Mouse (Mus musculus): ENCODE results near the gene Mettl7a2. TPM values are rescaled to one million over a fixed set of nuclear protein-coding genes. Genes with fewer than 3 reads are reported as not detected.
"Not testable (repeated sequence)": the region's sequence is repeated elsewhere in the genome, so short reads cannot be mapped to it uniquely, and the experiment has no call there.

Mettl7a2 gene
- polyA plus RNA-seq, 1 experiment from 2014 or later: not detected

DNA sequence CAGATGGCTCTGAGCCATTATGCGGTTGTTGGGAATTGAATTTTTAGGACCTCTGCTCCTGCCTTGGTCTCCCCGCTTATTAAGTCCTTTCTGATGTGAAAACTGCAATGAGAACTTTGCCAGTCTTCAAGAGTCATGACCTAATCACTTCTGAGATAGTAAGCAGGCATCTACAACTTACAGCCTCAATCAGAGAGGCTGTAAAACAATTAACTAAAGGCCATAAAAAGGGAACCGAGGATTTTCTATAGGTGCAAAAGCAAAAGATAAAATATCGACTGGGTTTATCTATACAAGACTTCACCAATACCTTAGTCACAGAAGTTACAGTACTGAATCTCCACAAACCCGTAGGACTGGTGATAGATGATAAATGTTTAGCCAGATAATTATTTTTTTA is 2.9 kb downstream of the Mettl7a2 start:
- Histone ChIP-seq H3K27me3 (replicated peaks; ENCODE audit: control insufficient read depth, insufficient read depth, low read length) (no peaks in the 10 kb centered on the region), H3K9me3 (ENCODE audit: control insufficient read depth, low read length) (no peaks in the 10 kb centered on the region), H3K36me3 (ENCODE audit: control insufficient read depth, insufficient read depth, low read length) (no peaks in the 10 kb centered on the region), H3K4me2 (ENCODE audit: low read depth, low read length) (no peak overlapping the region), H3K9ac (ENCODE audit: low read depth, low read length) (no peak overlapping the region), H3K27ac (ENCODE audit: low read length) (no peak overlapping the region), H3K4me1 (ENCODE audit: control insufficient read depth, insufficient read depth, low read length) (0 out of 2 replicates have a peak, but pooled peaks cover 4% of the 10 kb centered on the region), H3K4me3 (ENCODE audit: low read length) (no peak overlapping the region)
- 42% methylated on average over 5 of the region's 5 CpGs for WGBS
- ATAC-seq: peak; percentile 71

DNA sequence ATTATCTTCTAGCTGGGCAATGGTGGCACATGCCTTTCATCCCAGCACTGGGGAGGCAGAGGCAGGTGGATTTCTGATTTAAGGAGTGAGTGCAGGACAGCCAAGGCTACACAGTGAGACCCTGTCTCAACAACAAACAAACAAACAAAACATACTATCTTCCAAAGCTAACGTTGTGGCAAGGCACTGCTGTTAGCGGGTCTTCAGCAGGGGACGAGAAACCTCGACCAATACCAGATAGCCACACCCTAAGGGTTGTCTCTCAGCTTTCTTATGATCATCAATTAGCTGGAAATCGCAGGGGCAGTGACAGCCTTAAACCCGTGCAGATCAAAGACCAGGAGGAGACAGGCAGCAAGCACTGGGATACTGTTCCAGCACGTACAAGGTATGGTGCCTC is 11.2 kb downstream of the Mettl7a2 start, which contains the start of gene Higd1c:
Gene Higd1c (plus strand): TSS at position 301 of the 400 bp plus-strand sequence.
- Histone ChIP-seq H3K4me1 (ENCODE audit: control insufficient read depth, insufficient read depth, low read length) (no peaks in the 10 kb centered on the region), H3K27ac (ENCODE audit: low read length) (no peak within 1 kb of the TSS), H3K4me2 (ENCODE audit: low read depth, low read length) (no peak within 1 kb of the TSS), H3K27me3 (replicated peaks; ENCODE audit: control insufficient read depth, insufficient read depth, low read length) (no peaks in the 10 kb centered on the region), H3K9ac (ENCODE audit: low read depth, low read length) (no peak within 1 kb of the TSS), H3K36me3 (ENCODE audit: control insufficient read depth, insufficient read depth, low read length) (no peaks in the 10 kb centered on the region), H3K4me3 (ENCODE audit: low read length) (no peak within 1 kb of the TSS), H3K9me3 (ENCODE audit: control insufficient read depth, low read length) (no peaks in the 10 kb centered on the region)
- WGBS: 65% methylated on average over 7 of the region's 7 CpGs
- ATAC-seq: no peak

DNA sequence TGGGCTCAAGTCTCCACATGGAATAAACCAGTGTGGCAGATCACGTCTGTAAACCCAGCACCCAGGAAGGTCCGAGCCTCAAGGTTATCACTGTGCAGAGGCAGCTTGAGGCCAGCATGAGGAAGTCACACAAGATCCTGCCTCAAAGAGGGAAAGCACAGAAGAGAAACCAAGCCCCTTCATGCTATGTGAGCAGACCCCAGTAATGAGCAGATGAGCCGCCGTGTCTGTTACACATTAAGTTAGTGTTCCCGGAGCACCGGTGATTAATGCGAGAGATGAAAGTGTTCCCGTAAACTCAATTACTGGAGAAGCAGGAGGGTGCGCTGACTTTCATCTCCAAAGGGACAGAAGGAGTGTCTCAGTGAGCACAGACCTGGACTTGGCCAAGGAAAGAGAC is 13.0 kb downstream of the Mettl7a2 start:
- ATAC-seq; H3K9me3 ChIP-seq (ENCODE audit: control insufficient read depth, low read length); H3K4me1 ChIP-seq (ENCODE audit: control insufficient read depth, insufficient read depth, low read length); H3K4me2 ChIP-seq (ENCODE audit: low read depth, low read length); H3K36me3 ChIP-seq (ENCODE audit: control insufficient read depth, insufficient read depth, low read length); H3K4me3 ChIP-seq (ENCODE audit: low read length); H3K27ac ChIP-seq (ENCODE audit: low read length); H3K27me3 ChIP-seq (replicated peaks; ENCODE audit: control insufficient read depth, insufficient read depth, low read length); H3K9ac ChIP-seq (ENCODE audit: low read depth, low read length): not testable (repeated sequence)
- WGBS: 60% methylated on average over 9 of the region's 9 CpGs

DNA sequence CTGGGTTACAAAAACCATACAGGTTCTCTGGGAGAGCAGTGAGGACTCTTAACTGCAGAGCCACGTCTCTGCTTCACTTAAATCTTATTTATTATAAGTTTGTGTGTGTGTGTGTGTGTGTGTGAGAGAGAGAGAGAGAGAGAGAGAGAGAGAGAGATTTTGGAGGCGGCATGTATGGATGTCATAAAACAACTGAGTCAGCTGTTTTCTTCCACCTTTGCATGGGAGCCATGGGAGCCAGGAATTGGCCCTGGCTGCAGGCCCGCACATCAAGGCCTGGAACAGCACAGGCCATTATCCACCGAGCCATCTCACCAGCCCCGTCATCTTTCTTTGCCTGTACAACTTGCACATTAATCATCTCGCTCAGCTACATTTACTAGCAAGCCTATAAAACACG is 14.1 kb downstream of the Mettl7a2 start:
- no peak overlapping the region for H3K4me2 ChIP-seq (ENCODE audit: low read depth, low read length)
- no peaks in the 10 kb centered on the region for H3K9me3 ChIP-seq (ENCODE audit: control insufficient read depth, low read length)
- WGBS: 65% methylated on average over 7 of the region's 7 CpGs
- H3K36me3 ChIP-seq (ENCODE audit: control insufficient read depth, insufficient read depth, low read length): no peaks in the 10 kb centered on the region
- H3K9ac ChIP-seq (ENCODE audit: low read depth, low read length): no peak overlapping the region
- no peaks in the 10 kb centered on the region for H3K27me3 ChIP-seq (replicated peaks; ENCODE audit: control insufficient read depth, insufficient read depth, low read length)
- no peak for ATAC-seq
- no peaks in the 10 kb centered on the region for H3K4me1 ChIP-seq (ENCODE audit: control insufficient read depth, insufficient read depth, low read length)
- no peak overlapping the region for H3K27ac ChIP-seq (ENCODE audit: low read length)
- no peak overlapping the region for H3K4me3 ChIP-seq (ENCODE audit: low read length)

DNA sequence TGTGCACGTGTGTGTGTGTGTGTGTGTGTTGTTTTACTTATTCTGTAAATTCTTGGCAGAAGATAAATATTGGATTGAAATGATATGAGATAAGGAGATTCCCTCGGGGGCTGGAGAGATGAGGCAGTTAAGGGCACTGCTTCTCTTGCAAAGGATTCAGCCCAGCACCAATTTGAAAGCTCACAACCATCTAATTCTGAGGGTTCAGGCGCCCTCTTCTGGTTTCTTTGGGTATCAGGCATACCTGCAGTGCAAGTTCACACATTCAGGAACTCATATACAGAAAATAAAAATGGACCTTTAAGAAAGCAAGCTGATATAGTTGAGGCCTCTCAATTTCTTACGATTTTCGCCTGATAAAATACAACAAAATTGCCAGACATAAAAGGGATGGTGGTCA is 22.1 kb downstream of the Mettl7a2 start:
- 42% methylated on average over 5 of the region's 5 CpGs for whole genome bisulfite sequencing
- no peak overlapping the region for H3K9ac ChIP-seq (ENCODE audit: low read depth, low read length)
- no peak for ATAC-seq
- H3K36me3 ChIP-seq (ENCODE audit: control insufficient read depth, insufficient read depth, low read length): no peaks in the 10 kb centered on the region
- H3K4me2 ChIP-seq (ENCODE audit: low read depth, low read length): no peak overlapping the region
- H3K4me3 ChIP-seq (ENCODE audit: low read length): no peak overlapping the region
- no peaks in the 10 kb centered on the region for H3K27me3 ChIP-seq (replicated peaks; ENCODE audit: control insufficient read depth, insufficient read depth, low read length)
- no peak overlapping the region for H3K27ac ChIP-seq (ENCODE audit: low read length)
- H3K9me3 ChIP-seq (ENCODE audit: control insufficient read depth, low read length): no peaks in the 10 kb centered on the region
- no peaks in the 10 kb centered on the region for H3K4me1 ChIP-seq (ENCODE audit: control insufficient read depth, insufficient read depth, low read length)

DNA sequence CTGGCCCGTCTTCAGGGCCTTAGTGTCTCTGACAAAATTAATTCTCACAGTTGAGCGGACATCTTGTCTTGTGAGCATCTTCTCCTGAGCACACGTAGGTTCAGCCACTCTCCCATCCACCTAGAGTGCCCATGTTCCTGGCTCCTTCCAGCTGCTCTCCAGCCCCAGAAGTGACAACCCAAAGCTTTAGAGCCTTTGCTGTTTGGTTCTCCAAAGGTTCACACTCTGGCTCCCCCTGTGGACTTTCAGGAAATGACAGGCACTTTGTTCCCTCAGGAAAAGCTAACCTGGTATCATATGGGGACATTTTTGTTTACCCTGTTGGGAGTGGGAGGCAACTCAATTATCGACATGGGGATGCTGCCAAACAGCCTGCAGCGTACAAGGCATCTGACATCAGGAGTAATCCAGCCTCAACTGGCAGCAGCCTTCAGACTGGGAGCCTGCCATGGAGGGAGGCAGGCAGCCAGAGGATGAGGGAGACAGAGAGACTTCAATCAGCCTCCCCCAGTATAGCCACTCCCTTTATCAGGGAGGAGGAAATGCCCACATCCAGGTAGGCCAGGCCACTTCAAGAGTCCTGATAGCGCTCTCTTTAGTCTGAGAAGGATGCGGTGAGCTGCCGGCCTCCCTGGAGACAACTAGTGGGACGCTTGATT is 25.0 kb downstream of the Mettl7a2 start:
- not testable (repeated sequence) for H3K9ac ChIP-seq (ENCODE audit: low read depth, low read length); H3K4me1 ChIP-seq (ENCODE audit: control insufficient read depth, insufficient read depth, low read length); H3K27me3 ChIP-seq (replicated peaks; ENCODE audit: control insufficient read depth, insufficient read depth, low read length); H3K9me3 ChIP-seq (ENCODE audit: control insufficient read depth, low read length); H3K27ac ChIP-seq (ENCODE audit: low read length); H3K36me3 ChIP-seq (ENCODE audit: control insufficient read depth, insufficient read depth, low read length); H3K4me2 ChIP-seq (ENCODE audit: low read depth, low read length); H3K4me3 ChIP-seq (ENCODE audit: low read length)
- 27% methylated on average over 3 of the region's 9 CpGs for WGBS
- ATAC-seq: peak; percentile 41

DNA sequence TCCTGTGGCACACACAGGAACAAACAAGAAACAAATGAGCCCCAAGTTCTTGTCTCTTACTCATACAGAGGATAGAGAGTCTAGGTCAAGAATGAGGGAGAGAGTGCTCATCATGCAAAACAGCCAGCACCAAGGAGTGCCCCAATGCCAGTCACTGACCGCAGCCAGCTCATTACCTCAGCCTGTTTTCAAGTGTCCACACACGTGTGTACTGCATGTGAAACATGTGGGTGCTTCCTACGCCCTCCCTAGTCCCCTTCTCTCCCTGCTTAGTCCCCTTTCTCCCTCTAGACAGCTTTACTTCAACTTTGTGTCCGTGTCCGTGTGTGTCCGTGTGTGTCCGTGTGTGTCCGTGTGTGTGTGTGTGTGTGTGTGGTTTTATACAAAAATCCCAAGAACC is 26.7 kb downstream of the Mettl7a2 start:
- Histone ChIP-seq H3K27me3 (replicated peaks; ENCODE audit: control insufficient read depth, insufficient read depth, low read length) (no peaks in the 10 kb centered on the region), H3K9ac (ENCODE audit: low read depth, low read length) (no peak overlapping the region), H3K4me3 (ENCODE audit: low read length) (no peak overlapping the region), H3K9me3 (ENCODE audit: control insufficient read depth, low read length) (no peaks in the 10 kb centered on the region), H3K4me2 (ENCODE audit: low read depth, low read length) (no peak overlapping the region), H3K27ac (ENCODE audit: low read length) (no peak overlapping the region), H3K36me3 (ENCODE audit: control insufficient read depth, insufficient read depth, low read length) (no peaks in the 10 kb centered on the region), H3K4me1 (ENCODE audit: control insufficient read depth, insufficient read depth, low read length) (no peaks in the 10 kb centered on the region)
- ATAC-seq: no peak
- WGBS: 82% methylated on average over 8 of the region's 8 CpGs

DNA sequence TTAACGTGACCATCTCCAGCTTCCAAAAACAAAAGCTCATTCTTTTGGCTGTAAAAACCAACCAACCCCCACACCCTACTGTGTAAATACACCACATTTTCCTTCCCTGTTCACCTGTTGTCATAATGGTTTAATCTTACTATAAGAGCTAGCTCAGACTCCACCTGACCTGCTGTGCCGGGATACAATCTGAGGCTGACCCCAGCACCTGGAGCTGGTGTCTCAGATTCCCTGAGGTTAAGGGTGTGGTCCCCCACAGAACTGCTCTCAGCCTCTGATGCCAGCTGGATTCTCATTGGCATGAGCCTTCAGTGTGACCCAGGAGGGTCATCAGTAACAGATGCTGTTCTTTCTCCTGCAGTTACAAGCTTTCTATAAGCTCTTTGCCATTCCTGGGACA is 27.1 kb downstream of the Mettl7a2 start:
- ATAC-seq: no peak

DNA sequence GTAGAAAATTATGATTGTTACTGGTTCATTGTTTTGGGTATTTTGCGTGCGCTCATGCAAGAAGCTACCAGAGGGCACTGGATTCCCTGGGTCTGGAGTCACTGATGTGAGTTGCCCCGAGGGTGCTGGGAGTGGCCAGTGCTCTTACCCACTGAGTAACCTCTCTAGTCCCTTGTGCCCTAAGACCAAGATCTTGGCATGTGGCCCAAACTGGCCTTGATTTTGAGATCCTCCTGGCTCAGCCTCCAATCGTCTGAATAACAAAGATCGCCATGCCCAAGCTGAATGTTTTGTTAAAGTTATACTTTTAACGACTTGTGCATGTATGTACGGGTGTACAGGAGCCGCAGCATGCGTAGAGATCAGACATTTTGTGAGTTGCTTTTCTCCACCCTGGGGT is 32.7 kb downstream of the Mettl7a2 start:
- Histone ChIP-seq H3K4me1 (ENCODE audit: control insufficient read depth, insufficient read depth, low read length) (no peaks in the 10 kb centered on the region), H3K36me3 (ENCODE audit: control insufficient read depth, insufficient read depth, low read length) (no peaks in the 10 kb centered on the region), H3K4me2 (ENCODE audit: low read depth, low read length) (no peak overlapping the region), H3K27me3 (replicated peaks; ENCODE audit: control insufficient read depth, insufficient read depth, low read length) (no peaks in the 10 kb centered on the region), H3K9ac (ENCODE audit: low read depth, low read length) (no peak overlapping the region), H3K9me3 (ENCODE audit: control insufficient read depth, low read length) (no peaks in the 10 kb centered on the region), H3K27ac (ENCODE audit: low read length) (no peak overlapping the region), H3K4me3 (ENCODE audit: low read length) (no peak overlapping the region)
- ATAC-seq: no peak
- WGBS: 93% methylated on average over 9 of the region's 9 CpGs

More for the DNA sequence above, 27.1 kb downstream of the Mettl7a2 start:
- H3K36me3 ChIP-seq (ENCODE audit: control insufficient read depth, insufficient read depth, low read length): no peaks in the 10 kb centered on the region
- H3K4me1 ChIP-seq (ENCODE audit: control insufficient read depth, insufficient read depth, low read length): no peaks in the 10 kb centered on the region
- no peak overlapping the region for H3K4me2 ChIP-seq (ENCODE audit: low read depth, low read length)
- 60% methylated on average over 2 of the region's 2 CpGs for WGBS
- H3K27me3 ChIP-seq (replicated peaks; ENCODE audit: control insufficient read depth, insufficient read depth, low read length): no peaks in the 10 kb centered on the region
- H3K9ac ChIP-seq (ENCODE audit: low read depth, low read length): no peak overlapping the region
- H3K9me3 ChIP-seq (ENCODE audit: control insufficient read depth, low read length): no peaks in the 10 kb centered on the region
- H3K27ac ChIP-seq (ENCODE audit: low read length): no peak overlapping the region
- H3K4me3 ChIP-seq (ENCODE audit: low read length): no peak overlapping the region

Data from intestine, embryonic 16.5 days (tissue).